Mouse (Mus musculus): Measurements from ENCODE around the gene Gm16253.

The Gm16253 gene

GRCm38 (mm10) chr3:96557694-96558093 is 19.1 kb upstream of the Gm16253 start, which contains the start of gene Txnip:
Gene Txnip, plus strand, starts transcription at chr3:96557957.
- DNase-seq (ENCODE audit: low read depth, low spot score), result peak; percentile 99

- DNase-seq (ENCODE audit: low read depth, low spot score), result no peak
Measured at GRCm38 (mm10) chr3:96558159-96558558, 18.6 kb upstream of the Gm16253 start.

DNA sequence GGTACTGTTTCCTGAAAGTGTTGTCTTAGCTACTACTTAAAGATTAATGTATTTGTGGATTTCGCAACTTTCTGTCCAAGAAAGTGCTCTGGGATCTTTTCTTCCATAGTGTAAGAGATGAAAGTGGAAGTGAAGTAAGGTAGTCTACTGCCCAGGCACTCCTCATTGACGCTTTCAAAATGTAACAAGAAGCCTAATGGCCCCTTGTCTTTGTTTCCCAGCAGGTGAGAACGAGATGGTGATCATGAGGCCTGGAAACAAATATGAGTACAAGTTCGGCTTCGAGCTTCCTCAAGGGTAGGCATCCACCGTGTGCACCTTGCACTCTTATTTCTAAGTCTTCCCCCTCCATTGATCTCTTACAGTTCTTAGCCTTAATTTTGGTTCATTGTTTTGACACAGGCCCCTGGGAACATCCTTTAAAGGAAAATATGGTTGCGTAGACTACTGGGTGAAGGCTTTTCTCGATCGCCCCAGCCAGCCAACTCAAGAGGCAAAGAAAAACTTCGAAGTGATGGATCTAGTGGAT is 18.1 kb upstream of the Gm16253 start:
- peak; percentile 42 for DNase-seq (ENCODE audit: low read depth, low spot score)

DNA sequence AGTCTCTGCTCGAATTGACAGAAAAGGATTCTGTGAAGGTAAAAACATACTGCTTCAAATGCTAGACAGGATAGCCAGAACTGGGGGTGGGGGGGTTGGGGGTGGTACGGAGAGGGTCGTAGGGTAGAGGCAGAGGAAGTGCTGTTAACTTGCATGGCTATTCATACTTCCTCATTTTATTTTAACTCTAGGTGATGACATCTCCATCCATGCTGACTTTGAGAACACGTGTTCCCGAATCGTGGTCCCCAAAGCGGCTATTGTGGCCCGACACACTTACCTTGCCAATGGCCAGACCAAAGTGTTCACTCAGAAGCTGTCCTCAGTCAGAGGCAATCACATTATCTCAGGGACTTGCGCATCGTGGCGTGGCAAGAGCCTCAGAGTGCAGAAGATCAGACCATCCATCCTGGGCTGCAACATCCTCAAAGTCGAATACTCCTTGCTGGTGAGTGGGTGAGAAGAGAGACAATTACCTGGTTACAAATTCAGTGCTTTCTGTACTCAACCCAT is 17.3 kb upstream of the Gm16253 start:
- DNase-seq (ENCODE audit: low read depth, low spot score), result peak; percentile 25

DNA sequence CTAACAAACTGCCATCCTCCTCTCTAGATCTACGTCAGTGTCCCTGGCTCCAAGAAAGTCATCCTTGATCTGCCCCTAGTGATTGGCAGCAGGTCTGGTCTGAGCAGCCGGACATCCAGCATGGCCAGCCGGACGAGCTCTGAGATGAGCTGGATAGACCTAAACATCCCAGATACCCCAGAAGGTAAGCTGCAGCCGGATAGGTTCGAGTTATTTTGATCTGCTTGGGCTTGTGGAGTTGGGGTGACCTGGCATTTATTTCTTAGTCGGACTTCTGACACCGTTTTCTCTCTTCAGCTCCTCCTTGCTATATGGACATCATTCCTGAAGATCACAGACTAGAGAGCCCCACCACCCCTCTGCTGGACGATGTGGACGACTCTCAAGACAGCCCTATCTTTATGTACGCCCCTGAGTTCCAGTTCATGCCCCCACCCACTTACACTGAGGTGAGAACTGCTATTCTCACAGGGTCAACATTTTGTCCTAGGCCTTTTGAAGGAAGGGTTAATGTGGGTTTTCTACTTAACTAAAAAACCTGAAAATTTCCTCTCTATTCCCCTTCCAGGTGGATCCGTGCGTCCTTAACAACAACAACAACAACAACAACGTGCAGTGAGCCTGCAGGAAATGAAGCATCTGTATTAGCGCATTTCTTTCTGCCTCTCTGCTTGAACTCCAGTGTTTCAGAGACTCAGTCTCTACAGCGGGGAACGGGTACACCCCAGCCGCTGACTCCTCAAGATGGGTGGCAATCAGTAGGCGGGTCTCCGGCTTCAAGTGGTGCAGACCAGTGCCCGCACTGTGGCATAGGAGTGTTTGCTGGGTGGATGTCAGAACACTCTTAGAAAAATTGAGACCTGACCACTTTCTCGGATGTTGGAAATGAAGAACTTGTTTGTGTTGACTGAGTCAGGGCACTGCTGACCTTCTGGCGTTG is 16.6 kb upstream of the Gm16253 start:
- no peak for DNase-seq (ENCODE audit: low read depth, low spot score)

- no peak for DNase-seq (ENCODE audit: low read depth, low spot score)
Measured at GRCm38 (mm10) chr3:96560881-96561668, 15.7 kb upstream of the Gm16253 start.

GRCm38 (mm10) chr3:96561946-96562681 is 14.7 kb upstream of the Gm16253 start:
- DNase-seq (ENCODE audit: low read depth, low spot score), result peak; percentile 24

- peak; percentile 82 for DNase-seq (ENCODE audit: low read depth, low spot score)
Measured at GRCm38 (mm10) chr3:96563267-96563666, 13.5 kb upstream of the Gm16253 start.

- DNase-seq (ENCODE audit: low read depth, low spot score), result no peak
Measured at GRCm38 (mm10) chr3:96563911-96564632, 12.7 kb upstream of the Gm16253 start.

DNA sequence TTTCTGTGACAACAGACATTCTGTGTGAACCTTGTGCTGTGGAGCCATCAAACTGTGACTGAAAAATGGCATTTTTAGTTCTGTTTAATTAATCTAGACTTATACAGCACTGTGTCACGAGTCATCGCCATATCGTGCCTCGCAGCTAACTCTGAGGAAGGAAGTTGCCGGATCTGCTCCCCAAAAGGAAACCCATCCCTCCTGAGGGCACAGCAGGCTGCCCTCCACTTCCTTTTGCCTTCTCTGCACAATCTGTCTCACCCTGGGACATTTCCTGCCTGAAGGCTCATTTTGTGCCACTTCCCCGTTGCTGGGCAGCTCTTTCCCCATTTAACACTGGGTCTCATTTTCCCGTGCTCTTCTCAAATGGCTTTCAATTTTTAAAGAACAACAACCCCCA is 12.2 kb upstream of the Gm16253 start:
- peak; percentile 72 for DNase-seq (ENCODE audit: low read depth, low spot score)

- no peak for DNase-seq (ENCODE audit: low read depth, low spot score)
Measured at GRCm38 (mm10) chr3:96565105-96565504, 11.7 kb upstream of the Gm16253 start.

DNA sequence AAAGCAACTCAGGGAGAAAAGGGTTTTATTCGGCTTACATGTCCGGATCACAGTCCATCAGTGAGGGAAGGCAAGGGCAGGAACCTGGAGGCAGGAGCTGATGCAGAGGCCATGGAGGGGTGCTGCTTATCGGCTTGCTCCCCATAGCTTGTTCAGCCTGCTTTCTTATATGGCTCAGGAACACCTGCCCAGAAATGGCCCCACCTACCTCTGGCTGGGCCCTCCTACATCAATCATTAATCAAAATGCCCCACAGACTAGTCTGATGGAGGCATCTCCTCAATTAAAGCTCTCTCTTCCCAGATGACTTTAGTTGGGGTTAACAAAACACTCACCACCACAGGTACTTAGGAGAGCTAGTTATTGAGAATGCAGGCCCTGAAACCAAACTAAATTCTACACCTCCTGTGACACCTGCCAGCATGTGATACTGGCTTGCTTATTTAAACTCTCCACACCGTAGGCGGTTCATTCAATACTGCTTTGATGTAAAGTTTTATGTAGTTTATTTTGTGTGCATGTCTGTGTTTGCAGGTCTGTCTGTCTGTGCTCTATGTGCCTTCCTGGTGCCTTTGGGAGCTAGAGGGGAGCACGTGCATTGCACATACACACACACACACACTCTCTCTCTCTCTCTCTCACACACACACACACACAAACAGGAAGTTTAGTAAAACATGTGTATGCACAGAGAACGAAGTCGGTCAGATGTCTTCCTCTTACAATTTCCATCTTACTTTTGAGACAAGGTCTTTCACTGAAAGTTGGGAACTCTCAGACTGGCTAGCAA is 9.9 kb upstream of the Gm16253 start:
- peak; percentile 56 for DNase-seq (ENCODE audit: low read depth, low spot score)

- DNase-seq (ENCODE audit: low read depth, low spot score), result no peak
Measured at GRCm38 (mm10) chr3:96568605-96569004, 8.2 kb upstream of the Gm16253 start.

GRCm38 (mm10) chr3:96569506-96569905 is 7.3 kb upstream of the Gm16253 start:
- no peak for DNase-seq (ENCODE audit: low read depth, low spot score)

DNA sequence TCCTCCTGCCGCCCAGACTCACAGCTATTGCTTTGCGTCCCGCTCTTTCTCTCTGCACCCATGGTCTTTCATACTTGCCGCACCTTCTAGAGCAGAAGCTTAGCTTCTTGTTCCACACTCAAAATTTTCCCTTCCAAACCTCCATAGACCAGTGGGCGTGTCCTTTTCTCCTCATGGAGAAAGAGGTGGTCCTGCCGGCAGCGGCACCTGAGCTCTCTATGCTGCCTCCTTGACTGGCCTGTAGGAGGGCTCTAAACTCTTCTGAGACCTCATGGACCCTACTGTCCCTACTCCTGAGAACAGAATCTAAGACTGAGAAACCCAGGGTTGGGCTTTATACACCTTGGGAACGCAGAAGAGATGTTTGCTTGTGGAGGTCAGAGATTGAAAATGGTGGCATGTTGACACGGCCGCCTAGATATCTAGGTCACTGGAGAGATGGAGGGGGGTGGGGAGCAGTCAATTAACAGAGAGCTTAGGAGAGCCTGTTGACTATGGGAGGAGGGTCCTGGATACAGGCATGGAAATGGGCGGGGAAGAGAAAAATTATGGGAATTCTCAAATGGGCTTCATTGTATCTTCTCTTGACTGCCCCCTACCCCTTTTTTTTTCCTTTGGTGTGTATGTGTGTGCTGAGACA is 6.7 kb upstream of the Gm16253 start:
- DNase-seq (ENCODE audit: low read depth, low spot score), result no peak

DNA sequence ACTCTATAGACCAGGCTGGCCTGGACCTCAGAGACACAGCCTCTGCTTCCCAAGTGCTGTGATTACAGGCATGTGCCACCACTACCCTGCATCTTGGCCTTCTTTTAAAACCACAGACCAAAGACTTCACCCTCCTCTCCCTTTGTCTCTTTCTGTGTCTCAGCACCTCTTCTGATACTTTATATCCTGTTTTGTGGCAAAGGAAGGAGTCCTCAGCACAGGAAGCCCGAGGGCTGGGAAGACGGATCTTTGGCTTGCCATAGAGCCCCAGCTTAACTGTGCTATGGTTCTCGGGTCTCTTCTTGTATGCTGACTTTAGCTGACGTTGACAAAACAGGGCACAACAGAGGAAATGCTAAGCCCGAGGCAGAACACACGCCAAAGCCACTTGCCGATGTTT is 6.1 kb upstream of the Gm16253 start:
- peak; percentile 49 for DNase-seq (ENCODE audit: low read depth, low spot score)

DNA sequence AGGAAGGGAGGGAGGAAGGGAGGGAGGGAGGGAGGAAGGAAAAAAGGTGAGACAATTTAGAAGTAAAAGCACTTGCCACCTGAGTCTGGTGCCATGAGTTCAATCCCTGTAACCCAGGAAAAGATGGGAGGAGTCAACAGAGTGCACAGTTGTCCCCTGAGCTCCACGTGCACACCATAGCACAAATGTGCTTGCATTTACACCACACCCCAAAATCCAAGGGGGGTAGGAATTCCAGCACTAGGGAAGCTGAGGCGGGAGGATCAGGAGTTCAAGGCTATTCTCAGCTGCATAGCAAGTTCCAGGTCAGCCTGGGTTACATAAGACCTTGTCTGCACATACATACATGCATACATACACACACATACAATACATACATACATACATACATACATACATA is 5.4 kb upstream of the Gm16253 start:
- no peak for DNase-seq (ENCODE audit: low read depth, low spot score)

DNA sequence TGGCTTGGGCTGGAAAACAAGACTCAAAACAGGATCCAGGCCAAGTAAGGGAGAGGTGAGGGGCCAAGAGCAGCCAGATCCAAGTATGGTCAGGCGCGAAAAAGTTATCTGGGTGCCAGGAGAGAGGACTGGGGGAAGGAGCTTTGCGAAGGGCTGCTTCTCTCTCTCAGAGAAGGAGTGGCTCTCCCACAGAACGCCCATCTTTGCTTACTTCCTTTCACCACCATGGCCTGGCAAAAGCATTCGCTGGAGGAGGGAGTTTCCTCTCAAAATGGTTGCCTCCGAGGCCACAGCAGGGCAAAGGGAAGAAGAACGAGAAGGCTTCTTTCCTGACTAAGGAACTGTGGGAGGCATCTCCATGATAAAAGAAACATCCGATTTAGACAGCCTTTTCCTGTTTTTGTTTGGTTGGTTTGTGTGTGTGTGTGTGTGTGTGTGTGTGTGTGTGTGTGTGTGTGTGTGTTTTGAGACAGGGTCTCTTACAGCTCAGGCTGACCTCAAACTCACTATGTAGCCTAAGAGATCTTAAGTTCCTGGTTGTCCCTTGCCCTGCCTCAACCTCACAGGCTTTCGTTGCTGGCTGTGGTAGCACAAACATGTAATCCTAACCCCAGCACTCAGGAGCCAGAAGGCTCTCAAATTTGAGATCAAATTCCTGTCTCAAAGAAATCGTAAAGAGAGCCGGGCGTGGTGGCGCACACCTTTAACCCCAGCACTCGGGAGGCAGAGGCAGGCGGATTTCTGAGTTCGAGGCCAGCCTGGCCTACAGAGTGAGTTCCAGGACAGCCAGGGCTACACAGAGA is 4.7 kb upstream of the Gm16253 start:
- no peak for DNase-seq (ENCODE audit: low read depth, low spot score)
